Mouse (Mus musculus) hematopoietic stem cell, adult 5-6 weeks (primary cell): ENCODE results near the gene Dnajb11. TPM values are rescaled to one million over a fixed set of nuclear protein-coding genes. Genes with fewer than 3 reads are reported as not detected.

Experiments
- ATAC-seq, 2 experiments: fragments of 125-278 bp in 1 of 2; replicated peaks in 1 of 2; 2 replicates each; pipeline ENCODE4 v1.8.0; 2016 to 2017; ENCODE audit warnings: inconsistent platforms in 2 of 2, mild to moderate bottlenecking in 2 of 2, moderate number of reproducible peaks in 2 of 2, low read depth in 1 of 2, moderate TSS enrichment in 1 of 2; ENCODE audit not compliant: low FRiP score in 2 of 2, poor library complexity in 2 of 2, severe bottlenecking in 2 of 2, insufficient read depth in 1 of 2, low TSS enrichment in 1 of 2
- total RNA-seq: library from RNA; stranded (forward); fragments of 172-1452, 232-1000 nt; gene quantifications from 2 replicates; pipeline ENCODE4 v1.2.3, GENCODE M21; 2017

Dnajb11 gene
- 88.0 and 110 TPM in 2 replicates for total RNA-seq

GRCm38 (mm10) chr16:22857431-22858113 is at the start of gene Dnajb11, which contains the start of gene Tbccd1:
Gene Dnajb11, plus strand, starts transcription at chr16:22857845.
Gene Tbccd1, minus strand, starts transcription at chr16:22857669.
- ATAC-seq: peak; percentile 94 to 98

- ATAC-seq: no peak
These were observed 46.2 kb upstream of the Dnajb11 start, which contains the start of gene Crygs for GRCm38 (mm10) chr16:22811477-22811876. Gene Crygs, minus strand, starts transcription at chr16:22811577.

- ATAC-seq: 0 out of 4 replicates have a peak, but pooled peaks have one; percentile 12 to 36
These were observed 36.9 kb upstream of the Dnajb11 start for GRCm38 (mm10) chr16:22820731-22821130.

GRCm38 (mm10) chr16:22832932-22833525 is 24.6 kb upstream of the Dnajb11 start:
- no peak for ATAC-seq

- ATAC-seq: no peak
These were observed 18.3 kb upstream of the Dnajb11 start for GRCm38 (mm10) chr16:22839146-22839857.

- ATAC-seq: no peak
These were observed 14.8 kb upstream of the Dnajb11 start for GRCm38 (mm10) chr16:22842871-22843270.

GRCm38 (mm10) chr16:22844061-22844801 is 13.4 kb upstream of the Dnajb11 start:
- ATAC-seq: peak; percentile 59 to 90

GRCm38 (mm10) chr16:22844834-22845233 is 12.8 kb upstream of the Dnajb11 start:
- no peak for ATAC-seq

- ATAC-seq: no peak
These were observed 12.2 kb upstream of the Dnajb11 start for GRCm38 (mm10) chr16:22845481-22845880.

GRCm38 (mm10) chr16:22847686-22848085 is 10.0 kb upstream of the Dnajb11 start:
- no peak for ATAC-seq

GRCm38 (mm10) chr16:22848331-22848730 is 9.3 kb upstream of the Dnajb11 start:
- ATAC-seq: no peak

- ATAC-seq: no peak
These were observed 4.9 kb upstream of the Dnajb11 start for GRCm38 (mm10) chr16:22852709-22853108.

- no peak for ATAC-seq
These were observed 872 bp upstream of the Dnajb11 start for GRCm38 (mm10) chr16:22856773-22857172.

GRCm38 (mm10) chr16:22872397-22872796 is 14.8 kb downstream of the Dnajb11 start:
- ATAC-seq: no peak

- ATAC-seq: no peak
These were observed 15.7 kb downstream of the Dnajb11 start for GRCm38 (mm10) chr16:22873369-22873768.

- ATAC-seq: no peak
These were observed 18.8 kb downstream of the Dnajb11 start for GRCm38 (mm10) chr16:22876218-22877043.
